In genomic region chr16:72157913-72158312, GRCm38 (mm10) we compare ENCODE assay signal across 26 mouse cellular contexts.
"Had no signal": no experiment of that assay in that cellular context is flagged by ENCODE, and none has a peak within 500 bp of the region (broad histone marks: within the 10 kb centered on the region; RNA-seq: fewer than 3 reads in every experiment).

No protein-coding gene starts in this region.

- H3K36me3 ChIP-seq: heart, embryonic 13.5 days; heart, embryonic 15.5 days; hindbrain, embryonic 10.5 days; hindbrain, embryonic 12.5 days; intestine, embryonic 15.5 days; kidney, embryonic 15.5 days; limb, embryonic 10.5 days; limb, embryonic 12.5 days had no signal

- H3K27ac ChIP-seq: gastrocnemius, adult 2 months; heart, adult 2 months; heart, embryonic 13.5 days; heart, embryonic 15.5 days; hindbrain, embryonic 10.5 days; hindbrain, embryonic 12.5 days; intestine, embryonic 15.5 days; kidney, embryonic 15.5 days; layer of hippocampus, adult 2 months; left cerebral cortex, adult 2 months; limb, embryonic 10.5 days; limb, embryonic 12.5 days had no signal

- H3K4me2 ChIP-seq: heart, embryonic 11.5 days; heart, embryonic 13.5 days; heart, embryonic 15.5 days; hindbrain, embryonic 12.5 days; intestine, embryonic 15.5 days; kidney, embryonic 15.5 days; limb, embryonic 12.5 days; liver, embryonic 11.5 days had no signal

- H3K27me3 ChIP-seq: heart, embryonic 13.5 days; heart, embryonic 15.5 days; hindbrain, embryonic 12.5 days; intestine, embryonic 15.5 days; kidney, embryonic 15.5 days; limb, embryonic 12.5 days had no signal

- H3K4me3 ChIP-seq: gastrocnemius, adult 2 months; heart, adult 2 months; heart, embryonic 13.5 days; heart, embryonic 15.5 days; hindbrain, embryonic 10.5 days; hindbrain, embryonic 12.5 days; intestine, embryonic 15.5 days; kidney, embryonic 15.5 days; layer of hippocampus, adult 2 months; left cerebral cortex, adult 2 months; limb, embryonic 10.5 days; limb, embryonic 12.5 days had no signal

- DNase-seq: gastrocnemius, adult 2 months; gastrocnemius, postnatal 10 days; gastrocnemius, postnatal 25 days; heart, adult 2 months; heart, postnatal 14 days; heart, postnatal 4 days; kidney, adult 18-20 months; kidney, adult 8-10 months; kidney, postnatal 10 days; kidney, postnatal 4 days; liver had no signal

- H3K9ac ChIP-seq: heart, embryonic 13.5 days; heart, embryonic 15.5 days; hindbrain, embryonic 12.5 days; intestine, embryonic 15.5 days; kidney, embryonic 15.5 days; limb, embryonic 12.5 days had no signal

- H3K4me1 ChIP-seq: heart, embryonic 13.5 days; heart, embryonic 15.5 days; hindbrain, embryonic 12.5 days; intestine, embryonic 15.5 days; kidney, embryonic 15.5 days; limb, embryonic 10.5 days; limb, embryonic 12.5 days had no signal

- H3K9me3 ChIP-seq: heart, embryonic 13.5 days; heart, embryonic 15.5 days; hindbrain, embryonic 10.5 days; hindbrain, embryonic 12.5 days; intestine, embryonic 15.5 days; kidney, embryonic 15.5 days; limb, embryonic 10.5 days; limb, embryonic 12.5 days had no signal

- ATAC-seq: hindbrain, embryonic 16.5 days; inflammation-experienced regulatory T-cells, adult 6 months; intestine, embryonic 15.5 days; intestine, postnatal 0 days had no signal
